Mouse (Mus musculus) forebrain, embryonic 10.5 days (tissue): ENCODE results near the gene Slc13a2. TPM values are rescaled to one million over a fixed set of nuclear protein-coding genes. Genes with fewer than 3 reads are reported as not detected.

Source experiments
- DNase-seq: peaks from one replicate; pipeline ENCODE4 v3.0.0-alpha.2; 2017; ENCODE audit warnings: low spot score; ENCODE audit errors: extremely low spot score
- H3K27ac ChIP-seq: fragments of 300-500 bp; sonication (generic); 2 replicates; pipeline ENCODE4 v1.5.1; 2016; ENCODE audit warnings: mild to moderate bottlenecking
- H3K27me3 ChIP-seq: fragments of 300-500 bp; sonication (generic); 2 replicates; pipeline ENCODE4 v1.6.1; 2016; ENCODE audit warnings: mild to moderate bottlenecking; ENCODE audit not compliant: poor library complexity, severe bottlenecking
- H3K36me3 ChIP-seq: fragments of 300-500 bp; sonication (generic); replicated peaks from 2 replicates; pipeline ENCODE4 v1.6.1; 2016; ENCODE audit warnings: mild to moderate bottlenecking, moderate library complexity
- H3K4me1 ChIP-seq: fragments of 300-500 bp; sonication (generic); 2 replicates; pipeline ENCODE4 v1.6.1; 2016
- H3K4me3 ChIP-seq: fragments of 300-500 bp; sonication (generic); 2 replicates; pipeline ENCODE4 v1.5.1; 2016; ENCODE audit warnings: mild to moderate bottlenecking, moderate library complexity
- H3K9me3 ChIP-seq: fragments of 300-500 bp; sonication (generic); 2 replicates; pipeline ENCODE4 v1.6.1; 2016; ENCODE audit warnings: mild to moderate bottlenecking, moderate library complexity
- WGBS: fragments of 180-500 bp; shearing (Covaris S2); methylation state at CpG from one replicate; pipeline ENCODE4 v1.1.7; 2016; 5-methylcytosine and 5-hydroxymethylcytosine counted together
- polyA plus RNA-seq: library from polyadenylated mRNA; unstranded; fragments of >200 nt; fragmentation: Nextera tagmentation; extraction: Ambion mirVana; gene quantifications from 2 replicates; pipeline ENCODE4 v1.2.1, GENCODE M21; 2016

The Slc13a2 gene
- polyA plus RNA-seq, 1 experiment from 2014 or later = not detected

DNA sequence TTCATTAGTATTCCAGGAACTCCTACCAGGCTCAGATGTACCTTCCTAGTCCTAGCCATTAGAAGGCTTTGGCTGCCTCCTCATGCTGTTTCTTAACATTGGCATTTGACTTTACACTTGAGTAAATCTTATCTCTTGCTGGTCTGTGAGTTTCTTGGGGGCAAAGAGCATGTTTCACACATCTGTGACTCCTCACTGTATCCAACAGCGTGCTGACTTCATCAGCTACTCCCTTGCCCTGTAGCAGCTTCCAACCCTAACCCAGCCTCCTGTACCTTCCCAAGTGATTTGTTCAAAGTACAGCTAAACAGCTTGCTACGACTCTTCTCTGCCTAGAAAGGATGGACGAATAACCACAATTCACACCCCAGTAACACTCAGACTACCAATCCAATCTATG lies 20.5 kb downstream of the Slc13a2 start:
- Histone ChIP-seq H3K27ac (no peak overlapping the region), H3K36me3 (no peaks in the 10 kb centered on the region), H3K27me3 (0 out of 2 replicates have a peak, but pooled peaks cover 9% of the 10 kb centered on the region), H3K4me3 (no peak overlapping the region), H3K9me3 (no peaks in the 10 kb centered on the region), H3K4me1 (peaks cover 19% of the 10 kb centered on the region)
- DNase-seq = no peak
- 78% methylated on average over 3 of the region's 3 CpGs for WGBS

DNA sequence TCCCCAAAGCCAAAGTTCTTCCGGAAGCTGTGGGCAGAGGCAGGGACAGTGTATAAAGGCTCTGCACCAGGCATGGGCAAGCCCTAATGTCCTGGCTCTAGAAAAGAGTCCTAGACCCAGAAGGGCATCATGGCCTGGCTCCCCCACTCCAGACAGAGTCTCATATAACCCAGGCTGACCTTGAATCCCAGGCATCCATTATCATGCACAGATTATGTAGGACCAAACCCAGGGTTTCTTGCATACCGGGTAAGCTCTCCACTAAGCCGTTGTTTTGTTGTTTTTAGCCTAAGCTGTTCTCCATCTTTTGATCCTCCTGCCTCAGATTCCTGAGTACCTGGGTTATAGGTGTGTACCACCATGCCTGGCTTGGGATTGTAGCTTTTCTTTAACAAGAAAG lies 21.1 kb downstream of the Slc13a2 start:
- H3K36me3 ChIP-seq = no peaks in the 10 kb centered on the region
- 0 out of 2 replicates have a peak, but pooled peaks cover 9% of the 10 kb centered on the region for H3K27me3 ChIP-seq
- 67% methylated on average over 3 of the region's 3 CpGs for WGBS
- DNase-seq = no peak
- H3K4me1 ChIP-seq = peaks cover 19% of the 10 kb centered on the region
- H3K9me3 ChIP-seq = no peaks in the 10 kb centered on the region
- no peak overlapping the region for H3K4me3 ChIP-seq
- no peak overlapping the region for H3K27ac ChIP-seq

DNA sequence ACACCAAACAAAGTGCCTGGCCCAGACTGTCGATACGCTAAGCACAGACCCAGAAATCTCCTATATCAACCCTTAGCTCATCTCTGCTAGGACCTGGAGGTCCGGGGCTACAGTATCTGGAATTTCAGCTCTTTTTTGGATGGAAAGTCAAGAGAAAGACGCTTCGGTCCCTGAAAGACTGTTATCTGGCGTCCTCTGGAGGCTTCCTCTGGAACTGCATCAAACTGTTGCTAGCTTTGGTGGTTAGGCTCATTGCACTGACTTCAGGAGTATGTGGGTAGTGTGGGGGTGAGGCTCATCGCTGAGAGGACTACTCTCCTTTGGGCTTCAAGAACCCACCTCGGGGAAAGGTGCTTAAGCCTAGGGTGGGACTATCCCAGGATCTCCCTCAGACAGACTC lies 22.3 kb downstream of the Slc13a2 start:
- Histone ChIP-seq H3K27ac (no peak overlapping the region), H3K27me3 (0 out of 2 replicates have a peak, but pooled peaks cover 9% of the 10 kb centered on the region), H3K9me3 (no peaks in the 10 kb centered on the region), H3K36me3 (no peaks in the 10 kb centered on the region), H3K4me1 (peaks cover 19% of the 10 kb centered on the region), H3K4me3 (no peak overlapping the region)
- 20% methylated on average over 8 of the region's 8 CpGs for WGBS
- DNase-seq = peak; percentile 61

DNA sequence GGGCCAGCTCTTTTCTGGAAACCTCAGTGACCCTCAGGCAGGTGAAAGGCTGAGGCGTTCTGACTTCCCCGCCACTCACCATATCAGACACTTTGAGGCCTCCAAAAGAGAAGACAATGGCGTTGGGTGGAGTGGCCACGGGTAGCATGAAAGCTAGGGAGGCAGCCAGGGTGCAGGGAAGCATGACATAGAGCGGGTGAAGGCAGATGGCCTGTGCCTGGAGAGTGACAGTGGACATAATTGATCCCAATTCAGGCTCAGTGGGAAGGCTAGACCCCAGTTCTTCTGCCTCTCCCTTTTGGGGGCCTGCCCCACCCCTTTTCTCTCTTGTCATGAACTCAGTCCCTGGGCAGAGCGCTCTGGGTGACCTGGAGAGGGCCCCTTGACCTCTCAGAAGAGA lies 23.8 kb downstream of the Slc13a2 start:
- no peaks in the 10 kb centered on the region for H3K9me3 ChIP-seq

DNA sequence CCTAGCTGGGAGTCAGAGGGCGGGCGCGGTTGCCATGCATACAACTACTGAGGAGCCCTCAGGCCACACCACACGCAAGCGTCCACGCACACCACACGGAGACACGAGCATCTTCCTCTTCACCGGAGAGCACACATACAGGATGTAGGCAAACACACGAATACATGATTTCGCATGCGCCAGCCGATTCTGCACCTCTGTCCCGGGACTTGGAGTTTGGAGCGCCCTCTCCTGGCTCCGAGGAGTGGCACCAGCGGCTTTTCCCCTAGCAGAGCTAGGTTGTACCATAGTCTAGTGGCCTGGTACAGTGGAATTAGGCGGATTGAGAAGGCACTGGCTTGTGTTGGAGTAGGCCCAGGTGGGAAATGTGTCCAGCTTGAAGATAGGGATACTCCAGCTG lies 24.6 kb downstream of the Slc13a2 start:
- H3K4me1 ChIP-seq = peaks cover 19% of the 10 kb centered on the region
- peak overlapping the region; percentile 46 for H3K4me3 ChIP-seq
- 0 out of 2 replicates have a peak, but pooled peaks cover 9% of the 10 kb centered on the region for H3K27me3 ChIP-seq
- H3K27ac ChIP-seq = peak overlapping the region; percentile 77
- H3K9me3 ChIP-seq = no peaks in the 10 kb centered on the region
- WGBS = 9% methylated on average over 18 of the region's 18 CpGs
- no peaks in the 10 kb centered on the region for H3K36me3 ChIP-seq
- DNase-seq = peak; percentile 77

More for the DNA sequence above, 23.8 kb downstream of the Slc13a2 start:
- H3K4me1 ChIP-seq = peaks cover 19% of the 10 kb centered on the region
- no peaks in the 10 kb centered on the region for H3K36me3 ChIP-seq
- no peak for DNase-seq
- 79% methylated on average over 6 of the region's 6 CpGs for WGBS
- H3K27me3 ChIP-seq = 0 out of 2 replicates have a peak, but pooled peaks cover 9% of the 10 kb centered on the region
- no peak overlapping the region for H3K4me3 ChIP-seq
- no peak overlapping the region for H3K27ac ChIP-seq

DNA sequence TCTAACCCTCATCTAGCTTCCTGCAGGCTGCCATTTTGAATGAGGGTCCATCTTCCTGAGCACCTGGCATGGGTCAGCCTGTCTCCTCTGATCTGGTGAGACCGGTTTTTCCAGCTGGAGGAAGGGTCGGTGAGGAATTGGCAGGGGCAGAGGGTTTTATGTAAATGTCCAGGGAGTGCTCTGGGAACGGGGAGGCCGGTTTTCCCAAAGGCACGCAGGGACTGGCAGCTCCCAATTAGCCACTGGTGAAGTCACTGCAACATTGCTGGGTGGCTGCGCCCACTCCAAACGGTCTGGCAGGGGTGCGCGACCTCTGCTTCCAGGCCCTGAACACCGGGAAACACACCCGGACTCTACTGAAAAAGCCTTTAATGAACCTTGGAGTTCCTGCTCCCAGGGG lies 25.1 kb downstream of the Slc13a2 start:
- Histone ChIP-seq H3K27me3 (0 out of 2 replicates have a peak, but pooled peaks cover 9% of the 10 kb centered on the region), H3K27ac (peak overlapping the region; percentile 77), H3K4me3 (peak overlapping the region; percentile 46), H3K4me1 (peaks cover 19% of the 10 kb centered on the region), H3K36me3 (no peaks in the 10 kb centered on the region), H3K9me3 (no peaks in the 10 kb centered on the region)
- no peak for DNase-seq
- 35% methylated on average over 11 of the region's 11 CpGs for WGBS

DNA sequence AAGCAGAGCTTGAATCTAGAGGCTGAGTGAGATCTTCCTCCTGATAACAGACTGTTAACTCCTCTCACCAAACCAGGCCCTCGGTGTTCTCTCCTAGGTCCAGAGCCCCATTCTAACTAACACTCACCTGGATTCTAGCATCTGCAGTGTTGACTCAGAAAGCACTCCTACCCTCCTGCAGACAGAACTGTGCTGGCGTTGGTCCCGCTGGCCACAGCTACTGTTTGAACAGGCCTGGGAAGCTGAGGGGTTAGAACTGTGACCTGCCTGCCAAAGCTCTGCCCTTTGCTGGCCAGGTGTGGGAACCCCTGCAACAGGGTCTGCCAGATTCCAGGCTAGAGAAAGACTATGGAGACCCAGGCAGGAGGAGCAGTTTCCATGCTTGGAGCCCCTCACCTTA lies 29.3 kb downstream of the Slc13a2 start:
- H3K27ac ChIP-seq = no peak overlapping the region
- no peaks in the 10 kb centered on the region for H3K9me3 ChIP-seq
- no peak overlapping the region for H3K4me3 ChIP-seq
- no peaks in the 10 kb centered on the region for H3K27me3 ChIP-seq
- H3K36me3 ChIP-seq = no peaks in the 10 kb centered on the region
- 85% methylated on average over 3 of the region's 3 CpGs for WGBS
- H3K4me1 ChIP-seq = peaks cover 10% of the 10 kb centered on the region
- DNase-seq = no peak

DNA sequence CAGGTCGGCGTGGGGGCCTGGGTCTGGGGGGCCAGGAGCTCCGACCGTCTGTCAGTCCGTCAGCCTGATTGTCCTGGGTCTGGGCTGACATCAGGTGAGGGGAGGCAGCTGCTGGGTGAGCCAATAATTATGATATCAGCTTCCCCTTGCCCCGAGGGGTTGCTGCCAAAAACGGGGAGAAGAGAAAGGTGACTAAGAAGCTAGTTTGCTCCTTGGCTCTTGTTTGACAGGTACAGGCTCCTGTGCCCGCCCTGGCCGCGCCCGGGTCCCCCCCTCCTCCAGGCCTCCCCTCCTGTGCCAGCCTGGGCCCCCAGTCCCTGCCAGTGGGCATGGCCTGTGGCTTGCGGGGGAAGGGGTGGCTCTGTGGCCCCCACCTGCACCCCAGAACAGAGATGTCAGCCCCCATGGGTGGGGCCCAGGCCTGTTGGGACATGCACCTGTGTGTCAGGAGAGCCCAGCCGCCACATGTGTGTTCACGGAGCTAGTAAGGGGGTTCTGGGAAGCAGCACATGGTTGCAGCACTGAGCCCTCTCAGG lies 35.4 kb downstream of the Slc13a2 start, which contains the start of gene Foxn1:
Gene Foxn1 (minus strand): TSS at position 51 of the 536 bp plus-strand sequence.
- H3K27ac ChIP-seq = 0 out of 2 replicates have a peak within 1 kb of the TSS, but pooled peaks have one; percentile 35
- WGBS = 73% methylated on average over 14 of the region's 14 CpGs

DNA sequence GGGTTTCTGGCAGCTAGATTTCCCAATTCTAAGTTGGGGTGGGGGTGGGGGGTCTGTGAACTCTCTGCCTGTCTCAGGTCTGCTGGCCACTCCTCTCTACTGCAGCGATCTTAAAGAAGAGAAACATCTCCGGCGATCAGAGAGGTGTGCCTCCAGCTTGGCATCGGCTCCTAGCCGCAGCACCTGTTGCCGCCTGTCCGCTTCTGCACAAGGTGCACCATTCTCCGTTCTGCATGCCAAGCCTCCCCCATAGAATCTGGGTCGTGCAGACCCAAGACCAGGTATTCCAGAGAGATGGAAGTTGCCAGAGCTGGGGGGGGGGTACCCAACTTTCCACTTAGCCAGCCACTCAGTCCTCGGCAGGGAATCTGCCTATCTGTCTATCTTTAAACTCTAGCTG lies 36.2 kb downstream of the Slc13a2 start:
- no peak overlapping the region for H3K4me3 ChIP-seq
- peaks cover 5% of the 10 kb centered on the region; the same call in 1 of the 2 replicates for H3K4me1 ChIP-seq
- H3K27me3 ChIP-seq = no peaks in the 10 kb centered on the region
- no peak for DNase-seq
- no peaks in the 10 kb centered on the region for H3K36me3 ChIP-seq
- no peak overlapping the region for H3K27ac ChIP-seq
- H3K9me3 ChIP-seq = no peaks in the 10 kb centered on the region
- 85% methylated on average over 10 of the region's 10 CpGs for WGBS

More for the DNA sequence above, 35.4 kb downstream of the Slc13a2 start, which contains the start of gene Foxn1:
- Histone ChIP-seq H3K4me3 (no peak within 1 kb of the TSS), H3K36me3 (no peaks in the 10 kb centered on the region), H3K4me1 (peaks cover 5% of the 10 kb centered on the region; the same call in 1 of the 2 replicates), H3K27me3 (no peaks in the 10 kb centered on the region), H3K9me3 (no peaks in the 10 kb centered on the region)
- DNase-seq = no peak

DNA sequence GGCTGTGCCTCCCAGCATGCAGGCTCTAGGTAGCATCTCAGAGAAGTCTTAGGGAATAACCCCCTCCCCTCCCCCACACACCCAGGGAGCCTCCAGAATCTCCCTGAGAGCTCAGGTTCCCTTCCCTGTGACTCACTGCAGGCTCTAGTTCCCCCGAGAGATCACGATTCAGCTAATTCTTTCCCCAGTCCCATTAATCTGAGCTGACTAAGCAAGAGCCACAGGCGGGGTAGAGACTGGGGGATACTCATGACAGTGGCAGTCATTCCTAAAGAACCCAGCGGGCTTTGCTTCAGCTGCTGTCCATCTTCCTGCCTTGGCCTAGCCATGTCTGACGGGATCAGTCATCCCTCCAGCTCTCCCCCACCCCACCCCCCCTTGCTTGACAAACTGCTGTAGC lies 39.3 kb downstream of the Slc13a2 start:
- no peak for DNase-seq
- H3K27ac ChIP-seq = no peak overlapping the region
- H3K4me3 ChIP-seq = no peak overlapping the region
- WGBS = 30% methylated on average over 5 of the region's 5 CpGs
- peaks cover 5% of the 10 kb centered on the region; the same call in 1 of the 2 replicates for H3K4me1 ChIP-seq
- H3K27me3 ChIP-seq = no peaks in the 10 kb centered on the region
- H3K36me3 ChIP-seq = no peaks in the 10 kb centered on the region
- H3K9me3 ChIP-seq = no peaks in the 10 kb centered on the region

DNA sequence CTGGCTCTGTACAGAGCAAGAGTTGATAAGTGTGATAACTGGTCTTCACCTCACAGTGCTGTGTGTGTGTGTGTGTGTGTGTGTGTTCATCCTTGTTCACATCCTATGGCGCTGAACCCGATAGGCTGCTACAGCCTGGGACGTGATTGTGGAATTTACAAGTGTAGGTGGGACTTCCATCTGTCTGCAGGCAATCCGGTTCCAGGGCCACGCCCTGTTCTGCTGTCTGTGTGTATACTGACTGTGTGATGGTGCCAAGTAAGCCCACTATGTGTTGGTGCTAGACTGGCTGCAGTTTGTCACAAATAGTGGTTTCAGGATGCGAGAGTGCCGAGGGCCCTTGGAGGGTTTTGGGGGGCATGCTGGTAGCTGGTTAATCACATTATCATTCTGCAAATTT lies 39.7 kb downstream of the Slc13a2 start:
- no peak for DNase-seq
- 86% methylated on average over 7 of the region's 7 CpGs for WGBS
- H3K27me3 ChIP-seq = no peaks in the 10 kb centered on the region
- H3K4me3 ChIP-seq = no peak overlapping the region
- H3K4me1 ChIP-seq = peaks cover 10% of the 10 kb centered on the region; the same call in 1 of the 2 replicates
- no peak overlapping the region for H3K27ac ChIP-seq
- no peaks in the 10 kb centered on the region for H3K36me3 ChIP-seq
- H3K9me3 ChIP-seq = no peaks in the 10 kb centered on the region

DNA sequence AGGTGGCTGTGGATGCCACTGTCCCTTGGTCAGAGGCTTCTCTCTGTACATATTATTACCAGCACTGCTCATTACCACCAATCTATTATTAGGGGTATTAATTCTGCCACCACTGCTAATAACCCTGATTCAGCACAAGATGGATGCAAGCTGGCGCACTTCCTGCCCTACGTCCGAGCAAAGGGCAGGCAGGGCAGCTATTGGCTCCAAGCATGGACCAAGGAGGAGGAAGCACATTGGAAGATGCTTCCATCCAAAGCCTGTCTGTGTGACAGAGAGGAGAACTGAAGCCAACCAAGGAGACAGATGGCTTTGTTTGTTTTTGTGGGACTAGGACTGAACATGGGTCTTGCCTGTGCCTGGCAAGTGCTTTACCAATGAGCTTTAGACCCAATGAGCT lies 41.0 kb downstream of the Slc13a2 start:
- Histone ChIP-seq H3K4me3 (no peak overlapping the region), H3K27me3 (no peaks in the 10 kb centered on the region), H3K27ac (no peak overlapping the region), H3K36me3 (no peaks in the 10 kb centered on the region), H3K9me3 (no peaks in the 10 kb centered on the region), H3K4me1 (peaks cover 11% of the 10 kb centered on the region; the same call in 1 of the 2 replicates)
- no peak for DNase-seq
- 94% methylated on average over 3 of the region's 3 CpGs for WGBS

DNA sequence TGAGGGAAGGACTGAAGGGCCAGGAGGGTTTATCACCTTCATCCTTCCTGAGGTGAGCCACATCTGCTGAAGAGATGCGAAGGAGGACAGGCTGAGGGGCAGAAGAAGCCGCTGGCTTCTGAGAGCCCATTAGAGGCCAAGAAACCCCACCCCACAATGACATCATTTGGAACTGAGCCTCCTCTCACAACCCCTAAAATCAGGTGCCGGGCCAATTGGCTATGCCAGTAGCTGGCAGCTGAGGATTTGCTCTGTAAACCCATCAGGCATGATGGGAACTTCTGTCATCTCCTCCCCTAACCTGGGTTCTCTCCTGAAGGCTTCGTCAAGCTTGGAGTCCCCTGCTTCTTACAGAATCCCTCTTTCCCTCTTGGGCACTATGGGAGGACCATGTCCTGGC lies 41.7 kb downstream of the Slc13a2 start:
- H3K4me3 ChIP-seq = no peak overlapping the region
- DNase-seq = no peak
- H3K27ac ChIP-seq = no peak overlapping the region
- H3K36me3 ChIP-seq = no peaks in the 10 kb centered on the region
- no peaks in the 10 kb centered on the region for H3K27me3 ChIP-seq
- H3K4me1 ChIP-seq = peaks cover 11% of the 10 kb centered on the region; the same call in 1 of the 2 replicates
- H3K9me3 ChIP-seq = no peaks in the 10 kb centered on the region
- 77% methylated on average over 4 of the region's 4 CpGs for WGBS
